Mouse (Mus musculus) heart, embryonic 14.5 days (tissue): Measurements from ENCODE around the gene Muc2. TPM values are rescaled to one million over a fixed set of nuclear protein-coding genes. Genes with fewer than 3 reads are reported as not detected.
A peak's percentile ranks its signal among the peaks of the same experiment; 100 is the strongest.

Source experiments
- ATAC-seq: fragments of 200-750 bp; cut with Nextera tagmentation; 2 replicates; pipeline ENCODE4 v1.8.0; 2017; ENCODE audit warnings: low read depth, moderate TSS enrichment; ENCODE audit not compliant: insufficient number of reproducible peaks, insufficient read depth, low FRiP score
- H3K27ac ChIP-seq, 2 experiments: fragments of 200-500 bp in 1 of 2; fragments of 300-500 bp in 1 of 2; sonication (generic) in 1 of 2; replicated peaks in 1 of 2; 2 replicates each; pipeline ENCODE4 v1.5.1; 2012 to 2014; ENCODE audit warnings: low read depth in 2 of 2, low read length in 2 of 2, control low read depth in 1 of 2, mild to moderate bottlenecking in 1 of 2, mixed read lengths in 1 of 2; ENCODE audit not compliant: control insufficient read depth in 1 of 2, insufficient read depth in 1 of 2
- H3K27me3 ChIP-seq: fragments of 300-500 bp; sonication (generic); 2 replicates; pipeline ENCODE4 v1.6.1; 2014; ENCODE audit warnings: mild to moderate bottlenecking, low read length, control low read depth; ENCODE audit not compliant: control insufficient read depth, insufficient read depth
- H3K36me3 ChIP-seq: fragments of 300-500 bp; sonication (generic); 2 replicates; pipeline ENCODE4 v1.6.1; 2014; ENCODE audit warnings: mild to moderate bottlenecking, control low read depth, low read length, mixed read lengths; ENCODE audit not compliant: control insufficient read depth, insufficient read depth
- H3K4me1 ChIP-seq, 2 experiments: fragments of 200-500 bp in 1 of 2; fragments of 300-500 bp in 1 of 2; sonication (generic) in 1 of 2; 2 replicates each; pipeline ENCODE4 v1.6.1; 2012 to 2014; ENCODE audit warnings: low read length in 2 of 2, control low read depth in 1 of 2, mixed read lengths in 1 of 2; ENCODE audit not compliant: control insufficient read depth in 2 of 2, insufficient read depth in 2 of 2
- H3K4me2 ChIP-seq: fragments of 300-500 bp; sonication (generic); 2 replicates; pipeline ENCODE4 v1.6.1; 2014; ENCODE audit warnings: mild to moderate bottlenecking, low read length
- H3K4me3 ChIP-seq, 2 experiments: fragments of 200-500 bp in 1 of 2; fragments of 300-500 bp in 1 of 2; sonication (generic) in 1 of 2; 2 replicates each; pipeline ENCODE4 v1.5.1; 2012 to 2014; ENCODE audit warnings: low read length in 2 of 2, mild to moderate bottlenecking in 2 of 2, control low read depth in 1 of 2, low read depth in 1 of 2, moderate library complexity in 1 of 2; ENCODE audit not compliant: control insufficient read depth in 1 of 2, insufficient read depth in 1 of 2
- H3K9ac ChIP-seq: fragments of 300-500 bp; sonication (generic); 2 replicates; pipeline ENCODE4 v1.6.1; 2014; ENCODE audit warnings: mild to moderate bottlenecking, low read length
- H3K9me3 ChIP-seq: fragments of 300-500 bp; sonication (generic); 2 replicates; pipeline ENCODE4 v1.6.1; 2016; ENCODE audit warnings: low read length, control low read depth; ENCODE audit not compliant: control insufficient read depth
- WGBS: fragments of 180-500 bp; shearing (Covaris S2); extraction: QIAGEN DNeasy Blood & Tissue Kit; methylation state at CpG from one replicate; pipeline ENCODE4 v1.1.7; 2014; 5-methylcytosine and 5-hydroxymethylcytosine counted together
- polyA plus RNA-seq: library from polyadenylated mRNA; unstranded; fragments of >200 nt; fragmentation: Nextera tagmentation; extraction: Ambion mirVana; gene quantifications from 2 replicates; pipeline ENCODE4 v1.2.1, GENCODE M21; 2014

Gene Muc2
- polyA plus RNA-seq: 0.20 and 0.31 TPM in 2 replicates

DNA sequence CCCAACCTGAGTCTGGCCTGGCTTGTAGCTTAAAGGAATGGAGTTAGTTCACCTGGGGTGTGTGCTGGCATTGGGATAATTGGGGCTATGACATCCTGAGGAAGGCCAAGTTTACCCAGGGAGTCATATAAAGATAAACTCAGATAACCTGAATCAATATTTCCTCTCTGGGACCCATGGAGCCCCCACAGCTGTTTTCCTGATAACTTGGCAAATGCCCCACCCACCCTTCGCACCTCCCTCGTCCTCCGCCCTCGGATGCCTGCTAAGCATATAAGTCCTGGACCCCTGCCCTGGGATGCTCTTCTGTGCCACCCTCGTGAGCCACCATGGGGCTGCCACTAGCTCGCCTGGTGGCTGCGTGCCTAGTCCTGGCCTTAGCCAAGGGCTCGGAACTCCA is at the start of gene Muc2:
Gene Muc2 (plus strand): TSS at position 301 of the 400 bp plus-strand sequence.
- Histone ChIP-seq H3K36me3 (no peaks in the 10 kb centered on the region), H3K27me3 (peaks cover 15% of the 10 kb centered on the region), H3K4me1 (no peaks in the 10 kb centered on the region; a peak in 1 of 4 replicates), H3K9ac (no peak within 1 kb of the TSS), H3K4me2 (no peak within 1 kb of the TSS), H3K27ac (no peak within 1 kb of the TSS), H3K4me3 (no peak within 1 kb of the TSS), H3K9me3 (no peaks in the 10 kb centered on the region)
- ATAC-seq: no peak
- WGBS: 71% methylated on average over 8 of the region's 8 CpGs

GRCm38 (mm10) chr7:141642375-141642774 is 47.8 kb upstream of the Muc2 start:
- Histone ChIP-seq H3K27me3 (no peaks in the 10 kb centered on the region), H3K4me2 (no peak overlapping the region), H3K9ac (no peak overlapping the region), H3K4me1 (no peaks in the 10 kb centered on the region), H3K4me3 (no peak overlapping the region), H3K27ac (no peak overlapping the region), H3K9me3 (no peaks in the 10 kb centered on the region), H3K36me3 (no peaks in the 10 kb centered on the region)
- 82% methylated on average over 1 of the region's 1 CpGs for WGBS
- ATAC-seq: no peak

- Histone ChIP-seq H3K4me2 (no peak overlapping the region), H3K4me1 (no peaks in the 10 kb centered on the region), H3K27ac (no peak overlapping the region), H3K27me3 (no peaks in the 10 kb centered on the region), H3K9me3 (no peaks in the 10 kb centered on the region), H3K36me3 (no peaks in the 10 kb centered on the region), H3K4me3 (no peak overlapping the region), H3K9ac (no peak overlapping the region)
- 38% methylated on average over 3 of the region's 3 CpGs for WGBS
- no peak for ATAC-seq
Measured at GRCm38 (mm10) chr7:141643160-141643559, 47.0 kb upstream of the Muc2 start.

DNA sequence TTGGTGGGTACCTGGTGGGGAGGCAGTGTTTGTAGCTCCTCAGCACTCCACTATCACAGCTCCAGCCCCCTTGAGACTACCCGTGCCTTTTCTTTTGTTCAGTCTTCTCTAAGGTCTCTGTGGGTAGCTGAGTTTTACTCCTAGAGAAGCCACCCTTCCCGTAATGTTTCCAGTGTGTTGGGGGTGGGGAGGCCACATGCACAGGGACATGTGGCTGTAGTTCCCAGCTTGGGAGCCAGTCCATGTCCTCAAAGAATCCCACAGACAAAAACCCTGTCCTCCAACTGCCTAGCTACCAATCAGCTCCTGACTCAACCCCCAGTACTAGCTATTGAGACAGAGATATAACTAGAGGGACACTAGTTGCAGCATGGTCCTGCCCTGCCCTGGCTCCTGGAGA is 43.1 kb upstream of the Muc2 start:
- Histone ChIP-seq H3K27me3 (no peaks in the 10 kb centered on the region), H3K4me3 (no peak overlapping the region), H3K27ac (no peak overlapping the region), H3K9ac (no peak overlapping the region), H3K36me3 (no peaks in the 10 kb centered on the region), H3K4me1 (no peaks in the 10 kb centered on the region), H3K9me3 (no peaks in the 10 kb centered on the region), H3K4me2 (no peak overlapping the region)
- 59% methylated on average over 2 of the region's 2 CpGs for WGBS
- ATAC-seq: no peak

DNA sequence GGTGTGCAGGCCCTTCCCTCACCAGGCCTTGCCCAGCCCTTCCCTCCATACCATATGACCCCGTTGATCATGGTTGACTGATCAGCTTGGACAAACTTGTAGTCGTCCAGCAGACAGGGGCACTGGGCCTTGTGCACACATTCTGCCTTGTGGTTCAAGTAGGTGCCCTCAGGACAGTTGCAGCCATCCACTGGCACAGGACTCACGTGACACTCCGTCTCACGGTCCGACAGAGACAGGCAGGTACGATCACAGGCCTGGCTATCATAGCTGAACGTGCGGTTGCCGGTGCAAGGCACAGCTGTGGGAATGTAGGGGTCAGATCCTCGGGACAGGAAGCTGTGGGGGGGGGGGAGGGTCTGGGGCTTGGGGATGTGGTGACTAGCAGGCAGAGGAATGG is 42.3 kb upstream of the Muc2 start:
- H3K27me3 ChIP-seq: no peaks in the 10 kb centered on the region
- ATAC-seq: no peak
- WGBS: 73% methylated on average over 11 of the region's 11 CpGs
- H3K4me1 ChIP-seq: no peaks in the 10 kb centered on the region
- no peak overlapping the region for H3K27ac ChIP-seq
- H3K9ac ChIP-seq: no peak overlapping the region
- H3K36me3 ChIP-seq: no peaks in the 10 kb centered on the region
- no peak overlapping the region for H3K4me3 ChIP-seq
- no peak overlapping the region for H3K4me2 ChIP-seq
- no peaks in the 10 kb centered on the region for H3K9me3 ChIP-seq

DNA sequence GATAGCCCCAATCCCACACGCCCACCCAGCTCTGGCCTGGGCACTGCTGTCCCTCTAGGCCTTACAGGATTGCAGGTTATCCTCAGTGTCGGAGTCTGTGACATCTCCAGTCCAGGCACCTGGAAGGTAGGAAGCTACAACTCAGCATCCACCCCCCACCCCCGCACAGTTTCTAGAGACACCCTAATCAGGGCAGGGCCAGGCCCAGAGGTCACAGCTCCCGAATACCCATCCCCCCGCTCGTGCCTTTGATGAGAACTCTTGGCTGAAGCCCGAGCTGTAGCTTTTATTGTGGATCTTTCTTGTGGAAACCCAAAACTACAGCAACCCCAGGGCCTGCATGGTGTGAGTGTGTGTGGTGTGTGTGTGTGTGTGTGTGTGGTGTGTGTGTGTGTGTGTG is 37.9 kb upstream of the Muc2 start:
- 61% methylated on average over 7 of the region's 7 CpGs for WGBS
- H3K4me3 ChIP-seq: no peak overlapping the region
- no peak for ATAC-seq
- H3K4me2 ChIP-seq: no peak overlapping the region
- H3K36me3 ChIP-seq: no peaks in the 10 kb centered on the region
- H3K9me3 ChIP-seq: no peaks in the 10 kb centered on the region
- no peak overlapping the region for H3K9ac ChIP-seq
- H3K4me1 ChIP-seq: no peaks in the 10 kb centered on the region; a peak in 1 of 4 replicates
- H3K27ac ChIP-seq: no peak overlapping the region
- no peaks in the 10 kb centered on the region for H3K27me3 ChIP-seq

GRCm38 (mm10) chr7:141660346-141660745 is 29.8 kb upstream of the Muc2 start:
- ATAC-seq: 0 out of 2 replicates have a peak, but pooled peaks have one; percentile 8
- Histone ChIP-seq H3K4me1 (peaks cover 28 to 29% of the 10 kb centered on the region in 2 experiments), H3K27me3 (no peaks in the 10 kb centered on the region), H3K9ac (no peak overlapping the region), H3K4me2 (no peak overlapping the region), H3K9me3 (no peaks in the 10 kb centered on the region), H3K36me3 (no peaks in the 10 kb centered on the region), H3K4me3 (no peak overlapping the region), H3K27ac (peak overlapping the region in 1 of 2 experiments; percentile 44; a peak in 2 of 4 replicates)
- 20% methylated on average over 1 of the region's 1 CpGs for WGBS

- WGBS: 32% methylated on average over 3 of the region's 3 CpGs
- Histone ChIP-seq H3K27me3 (no peaks in the 10 kb centered on the region), H3K9ac (no peak overlapping the region), H3K36me3 (no peaks in the 10 kb centered on the region), H3K27ac (no peak overlapping the region), H3K4me3 (no peak overlapping the region), H3K9me3 (no peaks in the 10 kb centered on the region), H3K4me1 (peaks cover 28 to 29% of the 10 kb centered on the region in 2 experiments), H3K4me2 (no peak overlapping the region)
- no peak for ATAC-seq
Measured at GRCm38 (mm10) chr7:141661481-141661880, 28.7 kb upstream of the Muc2 start.
